Mouse (Mus musculus) CH12.LX (cell line): Measurements from ENCODE around the gene Ssr1.

Experiments used
- CHD1 ChIP-seq: IDR thresholded peaks from 2 replicates; pipeline ENCODE4 v1.6.1; 2012; ENCODE audit warnings: low read depth, low read length, improper control_type of control experiment, inconsistent platforms
- CTCF ChIP-seq, 2 experiments: IDR thresholded peaks in 1 of 2; conservative IDR thresholded peaks in 1 of 2; 2 replicates each; pipeline ENCODE4 v1.5.1; 2011 to 2012; ENCODE audit warnings: low read depth in 2 of 2, low read length in 2 of 2, improper control_type of control experiment in 1 of 2, inconsistent platforms in 1 of 2, mild to moderate bottlenecking in 1 of 2, moderate library complexity in 1 of 2
- ELF1 ChIP-seq: IDR thresholded peaks from 2 replicates; pipeline ENCODE4 v1.6.1; 2014; ENCODE audit warnings: low read depth, mild to moderate bottlenecking, inconsistent platforms, low read length, improper control_type of control experiment
- MAX ChIP-seq: IDR thresholded peaks from 2 replicates; pipeline ENCODE4 v1.6.1; 2011; ENCODE audit warnings: low read length, improper control_type of control experiment
- MAZ ChIP-seq: IDR thresholded peaks from 2 replicates; pipeline ENCODE4 v1.6.1; 2012; ENCODE audit warnings: low read depth, mild to moderate bottlenecking, inconsistent platforms, low read length, improper control_type of control experiment, moderate library complexity
- POLR2A ChIP-seq: IDR thresholded peaks from 2 replicates; pipeline ENCODE4 v1.6.1; 2011; ENCODE audit warnings: low read depth, mild to moderate bottlenecking, improper control_type of control experiment, low read length

- no peak for TF ChIP-seq CHD1
- TF ChIP-seq MAX, result no peak
- TF ChIP-seq CTCF (conservative IDR thresholded peaks at IDR 0.05 in 1 of 2, IDR thresholded peaks at IDR 0.05 in 1 of 2; ENCODE audit: low read depth in 2 of 2, low read length in 2 of 2), result no peak
- TF ChIP-seq MAZ, result no peak
- no peak for TF ChIP-seq POLR2A
- no peak for TF ChIP-seq ELF1
Measured at GRCm38 (mm10) chr13:38012436-38012835, 18.4 kb upstream of the Ssr1 start.
